Mouse (Mus musculus): Measurements from ENCODE around the gene Lrrc10b.

DNA sequence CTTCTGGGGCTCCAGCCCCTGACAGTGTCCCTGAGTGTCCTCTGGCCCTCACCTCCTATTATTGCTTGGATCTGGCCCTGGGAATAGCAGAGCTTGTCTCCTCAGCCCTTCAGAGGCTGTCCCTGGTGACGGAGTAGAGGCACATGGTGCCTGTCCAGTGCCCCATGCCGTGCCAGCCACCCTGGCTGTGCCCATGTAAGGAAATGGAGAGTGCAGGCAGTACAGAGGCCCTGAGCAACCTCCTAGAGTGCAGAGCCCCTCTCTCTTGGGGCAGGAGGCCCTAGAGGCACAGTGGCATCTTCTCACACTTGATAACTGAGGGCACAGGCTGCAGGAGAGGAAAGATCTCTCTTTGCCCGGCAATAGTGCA, 1.9 kb downstream of the Lrrc10b start:
- TF ChIP-seq TAL1 (IDR thresholded peaks at IDR 0.05; ENCODE audit: low read length) (no peak), GATA1 (IDR thresholded peaks at IDR 0.05; ENCODE audit: low read length) (no peak)

Measured in erythroblast, embryonic 14.5 days (primary cell).